Mouse (Mus musculus) brain, embryonic 14.5 days (tissue): Measurements from ENCODE around the gene Pafah1b3. TPM values are rescaled to one million over a fixed set of nuclear protein-coding genes. Genes with fewer than 3 reads are reported as not detected.

Experiments
- DNase-seq: peaks from one replicate; pipeline ENCODE4 v3.0.0-alpha.2; 2011; ENCODE audit warnings: low read depth
- CTCF ChIP-seq: fragments of 200-500 bp; IDR thresholded peaks from 2 replicates; pipeline ENCODE4 v1.5.1; 2012; ENCODE audit warnings: inconsistent platforms, mild to moderate bottlenecking, moderate library complexity, borderline replicate concordance; ENCODE audit not compliant: insufficient read depth, insufficient read length; ENCODE audit errors: extremely low read depth
- POLR2A ChIP-seq: fragments of 200-500 bp; IDR thresholded peaks from 2 replicates; pipeline ENCODE4 v1.6.1; 2012; ENCODE audit warnings: mild to moderate bottlenecking, inconsistent platforms, borderline replicate concordance; ENCODE audit not compliant: poor library complexity, insufficient read depth, insufficient read length, severe bottlenecking; ENCODE audit errors: extremely low read depth
- polyA plus RNA-seq: library from polyadenylated mRNA; depleted of rRNA; stranded (reverse); fragments of >200 nt; gene quantifications from 2 replicates; pipeline ENCODE4 v1.2.3, GENCODE M21; 2012

The Pafah1b3 gene
- polyA plus RNA-seq, 1 experiment = 640 TPM

- DNase-seq = no peak
- TF ChIP-seq POLR2A = no peak
- 0 out of 2 replicates have a peak, but pooled peaks have one; percentile 10 for TF ChIP-seq CTCF
Measured at GRCm38 (mm10) chr7:25286989-25287388, 10.8 kb downstream of the Pafah1b3 start.

GRCm38 (mm10) chr7:25285511-25286238 is 12.1 kb downstream of the Pafah1b3 start:
- no peak for DNase-seq
- TF ChIP-seq CTCF = no peak
- no peak for TF ChIP-seq POLR2A

- peak; percentile 40 for DNase-seq
- no peak for TF ChIP-seq POLR2A
- TF ChIP-seq CTCF = no peak
Measured at GRCm38 (mm10) chr7:25284766-25285165, 13.0 kb downstream of the Pafah1b3 start.

GRCm38 (mm10) chr7:25284171-25284570 is 13.6 kb downstream of the Pafah1b3 start:
- TF ChIP-seq CTCF (no peak), POLR2A (no peak)
- DNase-seq = no peak

- DNase-seq = peak; percentile 24
- TF ChIP-seq POLR2A (no peak), CTCF (no peak)
Measured at GRCm38 (mm10) chr7:25283637-25284036, 14.1 kb downstream of the Pafah1b3 start.

- TF ChIP-seq POLR2A (no peak), CTCF (no peak)
Measured at GRCm38 (mm10) chr7:25282731-25283211, 15.0 kb downstream of the Pafah1b3 start.

GRCm38 (mm10) chr7:25281734-25282601 is 15.8 kb downstream of the Pafah1b3 start:
- DNase-seq = peak; percentile 99
- TF ChIP-seq POLR2A (peak; percentile 86), CTCF (no peak)

More at GRCm38 (mm10) chr7:25282731-25283211, 15.0 kb downstream of the Pafah1b3 start:
- DNase-seq = peak; percentile 72

- TF ChIP-seq POLR2A = no peak
- DNase-seq = no peak
Measured at GRCm38 (mm10) chr7:25281166-25281733, 16.5 kb downstream of the Pafah1b3 start.

- peak; percentile 89 for DNase-seq
- TF ChIP-seq CTCF (no peak), POLR2A (no peak)
Measured at GRCm38 (mm10) chr7:25279861-25280791, 17.7 kb downstream of the Pafah1b3 start.

- no peak for TF ChIP-seq POLR2A
- peak; percentile 26; the same call in 1 of the 2 replicates for TF ChIP-seq CTCF
- peak; percentile 93 for DNase-seq
Measured at GRCm38 (mm10) chr7:25279076-25279860, 18.5 kb downstream of the Pafah1b3 start.
